Mouse (Mus musculus): ENCODE measurements around the gene Ddx31. TPM values are rescaled to one million over a fixed set of nuclear protein-coding genes. Genes with fewer than 3 reads are reported as not detected.

Gene Ddx31
- total RNA-seq (2021): 7.7 and 9.5 TPM in 2 replicates
- long read RNA-seq, experiment 1, transcript Ddx31-201 (20 exons, 3,271 nt): major isoform, 12 of 14 reads
- long read RNA-seq, experiment 1, partial matches to known transcripts: 0 of 14 reads
- long read RNA-seq, experiment 1, other reads (novel, unspliced or antisense): 2 of 14 reads
- long read RNA-seq, experiment 2, transcript Ddx31-201 (20 exons, 3,271 nt): major isoform, 9 of 12 reads
- long read RNA-seq, experiment 2, partial matches to known transcripts: 1 of 12 reads
- long read RNA-seq, experiment 2, other reads (novel, unspliced or antisense): 2 of 12 reads

DNA sequence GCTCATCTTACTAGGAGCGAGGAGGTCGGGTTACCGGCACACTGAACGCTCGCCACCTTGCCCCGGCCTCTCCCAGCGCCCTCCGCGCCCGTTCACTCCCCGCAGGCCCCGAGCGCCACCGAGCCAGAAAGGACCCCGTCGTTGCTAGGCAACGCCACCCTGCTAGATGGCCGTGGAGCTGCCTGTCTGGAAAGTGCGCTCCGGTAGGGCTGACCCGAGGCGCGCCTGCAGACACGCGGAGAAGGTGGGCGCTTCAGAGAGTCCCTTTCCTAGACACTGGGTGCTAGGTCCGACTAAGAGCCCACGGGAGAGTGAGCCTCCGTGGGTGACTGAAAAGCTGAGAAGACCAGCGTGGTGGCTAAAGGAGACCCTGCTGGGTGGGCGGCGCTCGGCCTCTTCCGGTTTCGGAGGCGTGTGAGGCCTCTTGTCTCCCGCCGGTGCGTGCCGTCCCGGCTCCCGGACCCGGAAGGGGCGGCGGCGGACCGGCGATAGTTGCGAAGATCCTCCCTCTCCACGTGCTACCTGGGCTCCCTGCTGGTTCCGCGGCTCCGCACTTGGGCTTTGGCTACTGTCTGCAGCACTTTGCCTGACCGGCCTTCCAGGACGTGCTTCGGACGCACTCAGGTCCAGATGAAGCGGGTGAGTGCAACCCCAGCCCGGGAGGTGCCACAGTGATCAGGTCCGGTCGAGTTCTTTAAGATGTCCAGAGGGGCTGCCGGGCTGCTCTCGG is at the start of gene Ddx31, which contains the start of gene Gtf3c4:
TSS of gene Ddx31 (plus strand) at position 185 of the 730 bp plus-strand sequence.
TSS of gene Gtf3c4 (minus strand) at position 139 of the 730 bp plus-strand sequence.
- DNase-seq: peak; percentile 97

DNA sequence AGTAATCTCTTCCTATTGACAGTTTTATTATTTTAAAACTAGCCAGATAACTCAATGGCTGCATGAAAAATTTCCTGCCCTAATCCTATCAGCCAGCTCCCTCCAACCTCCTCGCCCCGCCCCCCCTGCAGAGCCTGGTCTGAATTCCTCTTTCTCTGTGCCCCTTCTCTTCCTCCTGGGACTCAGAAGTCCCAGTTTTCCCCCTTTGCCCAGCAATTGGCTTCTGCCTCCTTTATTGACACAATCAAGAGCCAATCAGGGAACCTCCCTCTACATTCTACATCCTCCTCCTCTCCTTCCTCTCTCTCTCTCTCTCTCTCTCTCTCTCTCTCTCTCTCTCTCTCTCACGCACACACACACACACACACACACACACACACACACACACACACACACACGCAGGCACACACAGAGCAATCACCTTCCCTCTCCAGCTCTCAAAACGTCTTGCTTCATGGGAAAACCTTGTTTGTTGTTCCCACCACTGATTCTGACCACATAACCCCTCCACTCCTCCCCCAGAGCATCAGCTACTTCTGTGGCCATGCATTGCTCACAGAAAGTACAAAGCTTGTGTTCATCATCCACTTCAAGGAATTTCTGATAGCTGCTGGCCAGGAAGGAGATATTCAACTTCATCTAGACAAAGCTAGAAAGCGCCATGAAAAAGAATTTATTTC is 47.1 kb upstream of the Ddx31 start:
- peak; percentile 35 for DNase-seq

DNA sequence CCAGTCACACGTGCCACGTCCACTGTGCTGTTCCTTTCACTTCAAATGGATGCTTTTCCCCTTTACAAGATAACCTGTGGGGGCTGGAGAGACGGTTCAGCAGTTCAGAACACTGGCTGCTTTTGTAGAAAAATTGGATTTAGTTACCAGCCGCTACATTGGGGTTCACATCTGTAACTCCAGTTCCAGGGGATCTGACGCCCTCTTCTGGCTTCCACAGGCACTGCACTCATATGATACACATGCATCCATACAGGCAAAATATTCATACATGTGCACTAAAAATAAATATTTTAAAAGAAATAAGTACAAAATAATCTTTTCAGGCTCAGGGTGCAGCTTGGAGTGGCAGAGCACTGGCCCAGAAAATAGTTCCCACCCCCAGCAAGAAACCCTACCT is 45.6 kb upstream of the Ddx31 start:
- DNase-seq: no peak

DNA sequence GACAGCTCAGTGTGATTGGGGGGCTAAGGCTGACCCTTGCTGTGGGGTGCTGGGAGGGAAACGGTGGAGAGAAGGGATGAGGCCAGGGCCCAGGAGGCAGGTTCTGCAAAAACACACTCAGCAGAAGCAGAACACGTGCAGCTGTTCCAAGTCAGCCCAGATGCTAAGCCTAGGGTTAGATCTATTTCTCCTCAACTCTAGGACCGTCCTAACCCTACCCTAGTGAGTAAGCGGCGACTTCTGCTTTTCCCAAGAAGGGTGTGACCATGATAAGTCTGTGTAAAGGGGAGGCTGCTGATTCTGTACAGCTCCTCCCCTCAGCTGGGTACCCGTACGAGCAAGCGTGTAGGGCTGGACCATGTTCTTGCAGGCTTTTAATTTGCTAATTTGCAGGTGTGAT is 43.9 kb upstream of the Ddx31 start:
- DNase-seq: no peak

DNA sequence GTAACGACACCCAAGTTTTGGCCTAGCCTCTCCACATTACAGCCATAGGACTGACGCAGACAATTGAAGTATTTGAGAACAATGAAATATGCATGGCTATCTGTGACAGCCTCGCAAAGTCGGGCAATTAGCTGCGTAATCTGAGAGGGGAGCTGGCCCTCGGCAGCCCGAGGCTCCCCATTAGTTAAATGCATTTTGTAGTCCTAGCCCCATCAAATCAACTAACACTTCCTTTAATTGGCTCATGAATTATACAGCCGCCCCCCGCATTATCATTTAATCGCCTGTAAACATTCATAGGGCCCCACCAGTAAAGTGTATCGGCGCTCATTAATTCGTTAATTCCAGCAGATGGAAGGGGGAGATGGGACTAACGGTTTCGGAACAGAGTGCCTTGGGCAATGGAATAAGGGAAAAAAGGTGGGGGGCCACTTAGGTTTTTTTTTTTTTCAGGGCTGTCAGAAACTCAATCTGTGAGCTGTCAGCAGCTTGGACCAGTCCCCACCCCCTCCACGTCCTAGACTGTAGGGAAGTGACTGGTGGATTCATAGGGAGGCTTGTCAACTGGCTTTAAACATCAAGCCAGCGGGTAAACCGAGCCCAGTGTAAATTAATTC is 42.6 kb upstream of the Ddx31 start:
- DNase-seq: no peak

DNA sequence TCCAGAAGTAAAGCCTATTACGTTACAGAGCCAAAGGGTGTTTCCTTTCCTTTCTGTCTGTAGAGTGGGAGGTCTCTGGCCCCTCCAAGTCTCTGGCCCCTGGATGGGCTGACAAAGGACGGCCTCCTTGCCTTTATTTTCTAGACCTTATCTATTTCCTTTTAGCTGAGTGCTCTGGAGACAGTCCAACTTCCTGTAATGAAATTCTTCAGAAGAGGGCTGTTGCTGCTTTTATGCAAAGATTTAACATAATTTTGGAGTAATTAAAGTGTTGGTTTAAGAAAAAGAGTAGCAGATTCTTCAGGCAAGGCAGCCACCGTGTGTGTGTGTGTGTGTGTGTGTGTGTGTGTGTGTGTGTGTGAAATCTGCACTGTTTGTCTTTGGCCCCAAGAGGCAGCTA is 41.8 kb upstream of the Ddx31 start:
- DNase-seq: no peak

DNA sequence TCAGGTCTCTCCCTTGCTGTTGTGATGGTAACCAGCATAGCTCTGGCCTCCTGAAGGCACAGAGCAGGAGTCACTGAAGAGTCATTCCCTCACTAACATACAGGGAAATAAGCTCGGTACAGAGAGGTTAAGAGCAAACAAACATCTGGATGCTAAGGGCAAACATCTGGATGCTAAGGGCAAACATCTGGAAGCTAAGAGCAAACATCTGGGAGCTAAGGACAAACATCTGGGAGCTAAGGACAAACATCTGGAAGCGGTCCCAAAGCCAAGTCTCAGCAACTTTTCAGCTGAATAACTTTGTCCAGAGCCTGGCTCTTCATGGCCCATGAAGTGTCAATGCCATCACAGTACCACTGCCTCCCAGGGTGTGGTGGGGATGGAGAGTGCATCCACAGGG is 40.6 kb upstream of the Ddx31 start:
- no peak for DNase-seq

DNA sequence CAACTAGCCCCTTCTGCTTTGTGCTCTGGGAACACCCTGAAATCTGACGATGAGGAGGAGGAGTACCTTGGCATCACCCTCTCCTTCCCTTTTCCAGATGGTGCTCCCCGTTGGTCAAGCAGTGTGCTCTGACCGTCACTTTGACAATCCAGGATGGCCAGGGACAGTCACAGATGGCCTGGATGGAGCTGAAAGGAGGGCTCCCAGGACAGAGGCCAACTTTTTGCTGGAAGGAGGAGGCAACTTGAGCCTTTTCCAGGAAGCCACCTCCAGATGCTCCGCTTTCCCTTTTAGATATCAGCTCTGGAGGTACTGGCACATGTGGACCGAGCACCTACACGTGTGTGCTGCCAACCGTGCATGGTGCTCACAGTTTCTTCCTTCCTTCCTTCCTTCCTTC is 36.8 kb upstream of the Ddx31 start:
- no peak for DNase-seq

DNA sequence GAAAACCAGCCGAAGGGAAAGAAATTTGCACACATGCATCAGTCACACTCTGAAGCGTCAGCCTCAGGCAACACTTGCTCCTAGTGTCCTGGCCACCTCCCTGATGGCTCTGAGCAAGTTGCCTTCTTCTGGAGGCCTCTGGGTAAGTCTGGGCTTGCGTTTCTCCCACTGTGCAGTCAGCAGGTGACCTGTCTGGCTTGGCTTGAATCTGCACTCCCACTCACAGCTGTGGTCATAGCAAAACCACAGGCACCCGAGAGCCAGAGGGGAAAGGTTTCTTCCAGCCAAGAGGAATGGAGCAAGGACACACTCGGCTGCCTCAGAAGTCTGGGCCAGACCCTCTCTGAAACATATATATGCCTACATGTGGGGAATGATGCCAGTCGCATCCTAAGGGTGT is 31.4 kb upstream of the Ddx31 start:
- DNase-seq: no peak

DNA sequence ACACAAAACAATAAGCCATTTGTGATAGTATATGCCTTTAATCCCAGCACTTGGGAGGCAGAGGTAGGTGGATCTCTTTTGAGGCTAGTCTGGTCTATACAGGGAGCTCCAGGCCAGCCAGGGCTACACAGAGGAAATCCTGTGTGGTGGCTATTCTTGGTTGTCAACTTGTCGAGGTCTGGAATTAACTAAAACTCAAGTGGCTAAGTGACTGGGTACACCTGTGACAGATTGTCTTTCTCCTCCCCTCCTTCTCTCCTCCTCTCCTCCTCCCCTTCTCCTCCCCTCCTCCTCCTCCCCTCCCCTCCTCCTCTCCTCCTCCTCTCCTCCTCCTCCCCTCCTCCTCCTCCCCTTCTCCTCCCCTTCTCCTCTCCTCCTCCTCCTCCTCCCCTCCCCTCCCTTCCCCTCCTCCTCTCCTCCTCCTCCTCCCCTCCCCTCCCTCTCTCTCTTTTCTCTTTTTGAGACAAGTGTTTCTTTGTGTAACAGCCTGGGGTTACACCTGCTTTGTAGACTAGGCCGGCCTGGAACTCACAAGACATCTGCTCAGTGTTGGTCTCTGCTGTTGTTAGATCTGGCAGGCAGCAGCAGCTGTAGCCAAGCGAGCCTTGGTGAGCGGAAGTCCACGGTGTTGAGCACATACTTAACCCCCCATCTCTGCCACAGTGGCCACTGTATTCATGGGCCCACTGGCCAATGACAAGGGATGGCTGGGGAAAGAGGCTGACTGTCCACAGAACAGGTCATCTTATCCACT is 29.8 kb upstream of the Ddx31 start:
- DNase-seq: no peak

DNA sequence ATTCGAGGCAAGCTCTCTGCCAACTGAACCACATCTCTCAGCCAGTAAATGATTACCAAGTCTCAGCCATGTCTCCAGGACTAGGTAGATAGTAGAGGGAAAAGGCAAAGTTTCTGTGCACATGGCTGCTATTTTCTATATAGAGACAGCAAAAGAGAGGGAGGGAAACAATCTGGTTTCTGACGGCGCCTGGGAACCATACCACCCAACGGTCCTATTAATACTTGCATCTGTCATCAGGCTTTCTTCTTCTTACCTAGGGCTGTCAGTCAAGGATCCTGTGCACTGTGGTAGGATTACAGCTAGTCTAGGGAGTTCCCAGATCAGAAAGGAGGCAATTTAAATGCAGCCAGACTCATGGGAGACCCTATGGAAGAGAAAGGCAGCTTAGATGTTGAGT is 21.3 kb upstream of the Ddx31 start:
- no peak for DNase-seq

DNA sequence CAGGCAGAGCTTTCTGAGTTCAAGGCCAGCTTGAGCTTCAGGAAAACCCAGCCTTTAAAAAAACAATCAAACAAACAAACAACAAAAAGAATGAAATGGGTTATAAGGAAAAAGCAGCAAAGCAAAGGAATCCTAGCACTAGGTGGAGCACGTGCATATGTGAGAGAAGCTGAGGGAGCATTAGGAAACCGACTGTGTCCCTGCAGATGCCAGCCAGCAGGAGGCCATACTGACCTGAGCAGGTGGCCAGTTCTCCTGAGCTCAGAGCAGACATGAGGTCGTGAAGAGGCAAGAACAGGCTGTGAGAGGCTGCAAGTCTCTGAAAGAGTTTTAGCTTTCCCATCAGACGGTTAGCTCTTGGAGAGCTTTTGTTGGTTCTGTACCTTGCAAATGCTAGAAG is 10.9 kb upstream of the Ddx31 start:
- DNase-seq: no peak

DNA sequence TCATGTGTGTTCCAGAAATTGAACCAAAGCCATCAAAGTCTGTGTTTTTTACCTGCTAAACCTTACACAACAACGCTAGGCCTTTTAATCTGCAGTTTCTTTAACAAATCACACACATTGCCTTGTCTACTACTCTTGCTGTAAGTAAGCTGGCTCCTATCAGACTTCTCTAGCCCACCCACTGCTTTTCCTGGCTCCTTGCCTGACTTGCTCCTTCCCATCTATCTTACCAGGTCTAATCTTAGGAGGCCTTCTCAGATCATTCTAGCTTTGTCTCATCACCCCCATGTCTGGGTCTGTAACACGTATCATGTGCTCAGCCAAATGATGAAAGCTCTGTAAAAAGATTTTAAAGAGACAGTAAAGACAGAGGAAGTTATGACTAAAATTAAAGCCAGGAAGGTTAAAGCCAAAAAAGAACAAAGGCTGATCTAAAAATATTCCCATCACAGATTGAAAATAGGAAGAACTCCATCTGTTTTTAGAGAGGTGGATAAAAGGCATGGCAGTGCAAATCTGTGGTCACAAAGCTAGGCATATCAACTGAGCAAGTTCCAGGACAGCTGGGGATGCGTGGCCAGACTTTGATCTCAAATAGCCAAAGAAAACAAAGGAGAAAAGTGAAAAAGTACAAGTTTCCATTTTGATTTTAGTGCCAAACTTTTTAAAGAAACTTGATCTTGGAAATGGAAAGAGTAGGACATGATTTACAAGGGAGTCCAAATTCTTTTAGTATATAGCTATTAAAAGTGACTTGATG is 3.8 kb upstream of the Ddx31 start:
- DNase-seq: no peak

DNA sequence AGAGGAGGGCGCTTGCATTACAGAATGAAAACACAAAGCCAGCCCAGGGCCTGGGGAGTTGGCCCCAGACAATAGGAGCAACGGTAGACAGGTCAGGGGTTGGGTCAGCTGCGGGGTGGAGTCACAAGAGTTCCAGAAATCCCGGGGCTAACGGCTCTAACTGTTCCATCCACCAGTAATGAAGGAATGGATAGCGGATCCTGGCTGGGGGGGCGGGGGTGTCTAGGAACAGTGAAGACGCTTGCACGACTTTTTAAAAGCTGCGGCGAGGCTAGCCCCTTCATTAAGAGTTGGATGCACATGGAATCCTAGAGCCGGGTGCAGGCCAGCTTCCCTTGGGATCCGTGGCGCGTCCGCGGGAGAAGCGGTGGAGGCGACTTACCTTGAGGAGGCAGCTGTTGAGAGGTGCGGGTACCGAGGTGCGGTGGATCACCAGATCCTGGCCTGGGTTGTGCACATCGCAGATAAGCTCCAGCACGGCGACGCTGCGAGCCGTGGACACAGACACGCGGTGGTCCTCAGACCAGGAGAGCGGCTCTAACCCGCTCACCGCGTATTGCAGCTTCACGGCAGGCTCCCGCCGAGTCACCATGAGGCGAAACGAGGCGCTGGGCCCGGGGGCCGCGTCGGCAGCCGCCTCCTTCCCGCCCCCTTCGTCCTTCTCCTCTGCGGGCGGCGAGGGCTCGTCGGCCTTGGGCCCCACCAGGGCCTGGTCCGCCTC is 545 bp upstream of the Ddx31 start:
- no peak for DNase-seq

DNA sequence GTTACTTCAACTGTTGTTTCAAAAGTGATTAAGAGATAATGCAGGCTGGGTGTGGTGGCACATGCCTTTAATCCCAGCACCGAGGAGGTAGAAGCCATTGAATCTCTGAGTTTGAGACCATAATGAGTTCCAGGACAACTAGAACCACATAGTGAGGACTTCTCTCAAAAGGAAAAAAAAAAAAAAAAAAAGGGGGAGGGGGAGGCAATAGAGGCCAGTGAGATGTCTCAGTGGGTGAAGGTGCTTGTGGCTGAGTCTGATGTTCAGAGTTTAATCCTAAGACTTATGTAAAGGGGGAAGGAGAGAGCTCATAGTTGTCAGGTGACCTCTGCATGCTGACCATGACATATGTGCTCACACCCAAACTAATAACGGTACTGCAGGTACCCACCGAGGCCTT is 1.8 kb downstream of the Ddx31 start:
- DNase-seq: no peak

DNA sequence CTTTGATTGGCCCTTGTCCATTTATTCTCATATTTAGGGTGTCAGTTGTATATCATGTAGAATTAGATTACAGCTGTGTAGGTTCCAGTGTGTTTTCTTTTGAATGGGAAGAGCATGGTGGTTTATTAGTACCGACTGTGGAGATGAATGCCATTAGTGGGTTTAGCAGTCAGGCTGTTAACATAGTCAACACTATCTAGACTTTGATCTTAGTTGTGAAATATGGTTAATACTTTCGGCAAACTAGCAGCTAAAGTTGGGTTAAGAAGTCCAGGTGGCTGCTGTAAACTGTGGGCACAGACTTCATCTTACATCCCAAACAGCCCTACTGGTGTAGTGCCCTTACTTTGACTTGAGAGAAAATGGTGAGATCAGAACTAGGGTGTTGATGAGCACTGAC is 8.7 kb downstream of the Ddx31 start:
- DNase-seq: no peak

DNA sequence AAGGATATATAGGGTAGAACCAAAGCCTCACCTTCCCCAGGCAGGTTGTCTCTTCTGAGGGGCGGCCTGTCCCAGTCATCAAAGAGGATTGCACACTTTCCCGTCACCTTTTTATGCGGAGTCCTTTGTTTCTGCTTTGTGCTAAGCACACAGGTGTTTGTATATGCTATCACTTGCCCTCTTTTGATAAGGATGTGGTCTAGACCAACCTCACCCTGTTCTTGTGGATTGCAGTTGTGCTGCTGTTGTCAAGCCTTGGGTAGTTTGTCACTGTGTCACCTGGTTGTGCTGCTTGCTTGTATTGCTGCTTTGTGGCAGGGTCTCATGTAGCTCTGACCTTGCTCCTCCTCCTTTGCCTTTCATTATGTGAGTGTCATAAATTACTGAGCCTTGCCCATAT is 12.4 kb downstream of the Ddx31 start:
- no peak for DNase-seq

DNA sequence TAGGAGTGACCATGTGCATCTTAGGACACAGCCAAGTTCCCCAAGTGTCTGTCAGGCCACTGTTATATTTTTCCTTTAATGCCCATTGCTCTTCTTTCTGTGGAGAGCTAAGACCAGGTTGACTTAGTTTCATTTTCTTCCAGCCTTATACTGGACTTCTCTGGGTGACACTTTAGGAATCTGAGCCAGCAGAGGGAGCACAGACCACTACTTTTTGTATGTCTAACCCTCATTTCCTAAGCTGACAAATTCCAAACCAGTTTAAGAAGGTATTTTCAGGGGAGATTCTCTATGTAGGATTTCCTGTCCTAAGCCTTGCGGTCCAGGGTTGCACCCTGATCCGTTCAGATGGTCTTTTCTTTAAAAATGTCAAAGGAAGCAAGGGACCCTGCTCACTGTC is 15.6 kb downstream of the Ddx31 start:
- no peak for DNase-seq

DNA sequence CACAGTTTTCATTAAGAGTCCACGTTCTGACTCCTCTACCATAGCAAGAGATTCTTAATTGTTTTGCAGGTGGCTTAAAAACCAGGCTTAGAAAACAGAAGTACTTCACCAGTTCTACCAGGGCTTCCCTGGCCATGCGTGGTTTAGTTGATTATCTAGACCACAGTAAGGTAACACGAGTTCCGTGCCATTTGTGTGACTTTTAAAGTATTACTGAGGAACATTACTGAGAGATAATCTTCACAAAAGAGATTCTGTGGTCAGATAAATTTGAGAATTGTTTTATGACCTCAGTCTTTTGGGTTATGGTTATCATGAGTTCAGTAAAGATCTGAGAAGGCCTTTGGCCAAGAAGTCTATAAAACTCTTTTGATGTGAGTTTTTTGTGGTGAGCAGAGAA is 19.1 kb downstream of the Ddx31 start:
- DNase-seq: no peak

DNA sequence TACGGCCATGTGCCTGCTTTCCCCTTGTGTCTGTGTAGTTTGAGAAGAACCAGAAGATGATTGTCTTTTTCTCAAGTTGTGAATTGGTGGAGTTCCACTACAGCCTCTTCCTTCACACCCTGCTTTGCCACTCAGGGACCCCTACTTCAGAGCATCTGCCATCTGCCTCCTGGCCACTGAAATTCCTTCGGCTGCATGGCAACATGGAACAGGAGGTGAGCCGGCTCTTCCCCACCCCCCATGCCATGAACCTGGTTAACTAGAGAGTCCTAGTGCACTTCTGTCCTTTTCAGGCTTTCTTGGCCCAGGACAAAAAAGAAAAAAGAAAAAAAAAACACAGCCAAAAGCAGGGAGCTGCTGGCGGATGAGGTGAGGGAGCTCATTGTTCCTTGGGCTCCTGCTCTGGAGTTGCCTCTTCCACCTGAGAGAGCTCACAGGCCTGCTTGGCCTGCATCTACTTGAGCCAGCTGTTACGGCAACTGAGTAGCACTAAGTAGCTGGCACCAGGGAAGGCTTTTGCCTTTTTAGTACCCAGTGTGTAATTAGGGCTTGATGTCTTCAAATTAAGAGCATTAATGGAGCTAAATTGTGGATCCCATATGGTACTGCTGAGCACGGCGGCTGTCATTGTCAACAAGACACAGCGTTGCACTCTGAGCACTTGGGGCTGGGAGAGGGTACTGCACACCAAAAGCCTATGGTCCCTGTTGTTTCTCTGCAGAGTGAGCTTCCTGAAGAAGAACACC is 20.6 kb downstream of the Ddx31 start:
- DNase-seq: no peak

Data from adrenal gland, postnatal 14 days (tissue).